Mouse (Mus musculus) Patski (cell line): ENCODE data around the gene Bcas2. TPM values are rescaled to one million over a fixed set of nuclear protein-coding genes. Genes with fewer than 3 reads are reported as not detected.
A peak's percentile ranks its signal among the peaks of the same experiment; 100 is the strongest.
"Not testable (repeated sequence)": the region's sequence is repeated elsewhere in the genome, so short reads cannot be mapped to it uniquely, and the experiment has no call there.

ENCODE experiments used
- ATAC-seq: fragments of 100-300 bp; one replicate; pipeline ENCODE4 v1.8.0; 2021
- CTCF ChIA-PET: fragments of 350-600 bp; sonication (Branson Sonifier 250); formaldehyde crosslinking; loops from one replicate; lab custom pipeline; 2022; ENCODE audit warnings: inconsistent platforms; lab: Charles Lee
- POLR2A ChIA-PET: fragments of 350-600 bp; sonication (Branson Sonifier 250); formaldehyde crosslinking; loops from one replicate; lab custom pipeline; 2022; ENCODE audit warnings: antibody characterized with exemption, inconsistent platforms; lab: Charles Lee
- DNase-seq: peaks from one replicate; pipeline ENCODE4 v3.0.0-alpha.2; 2011; ENCODE audit warnings: low read depth, low spot score
- H3K27me3 ChIP-seq: fragments of 371-371 bp; one replicate; pipeline ENCODE4 v1.5.1; 2021
- CTCF ChIP-seq: fragments of 100-300 bp; IDR thresholded peaks from one replicate; pipeline ENCODE4 v1.5.1; 2021
- in situ Hi-C: fragments of 300-500 bp; cut with MboI; formaldehyde crosslinking; loops from 3 replicates; pipeline ENCODE4 v1.11.1; 2018; ENCODE audit warnings: low pct_unique_long_range_greater_than_20kb, mixed read lengths
- polyA plus RNA-seq: library from polyadenylated mRNA; unstranded; gene quantifications from one replicate; pipeline ENCODE4 v1.2.3, GENCODE M21; 2021

Gene Bcas2
- polyA plus RNA-seq, 1 experiment from 2014 or later = 135 TPM

DNA sequence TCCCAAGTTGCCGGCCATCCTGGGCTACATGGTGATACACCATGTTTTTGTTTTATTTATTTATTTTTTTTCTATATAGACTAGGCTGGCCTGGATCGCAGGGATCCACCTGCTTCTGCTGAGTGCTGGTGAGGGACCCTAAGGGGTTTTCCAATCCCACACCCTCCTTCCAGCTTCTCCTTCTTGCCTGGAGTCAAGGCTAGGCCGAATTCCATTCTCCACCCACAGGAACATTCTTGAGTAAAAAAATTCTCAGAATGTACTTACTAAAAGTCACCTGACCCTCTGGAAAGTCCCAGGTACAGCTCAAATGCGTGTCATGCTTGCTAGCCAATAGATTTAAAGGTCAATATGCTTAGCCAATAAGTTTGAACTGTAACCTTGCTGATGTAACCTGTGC lies 20.7 kb downstream of the Bcas2 start:
- H3K27me3 ChIP-seq = no peaks in the 10 kb centered on the region
- ATAC-seq = no peak
- ChIA-PET POLR2A (no interaction called here), CTCF (interaction anchor here (1.6 kb wide), 1 partner anchor 182 kb away, joined by 5 read pairs; no protein-coding TSS in a partner anchor)
- in situ Hi-C loops = no loop called here
- DNase-seq = no peak
- no peak for TF ChIP-seq CTCF

DNA sequence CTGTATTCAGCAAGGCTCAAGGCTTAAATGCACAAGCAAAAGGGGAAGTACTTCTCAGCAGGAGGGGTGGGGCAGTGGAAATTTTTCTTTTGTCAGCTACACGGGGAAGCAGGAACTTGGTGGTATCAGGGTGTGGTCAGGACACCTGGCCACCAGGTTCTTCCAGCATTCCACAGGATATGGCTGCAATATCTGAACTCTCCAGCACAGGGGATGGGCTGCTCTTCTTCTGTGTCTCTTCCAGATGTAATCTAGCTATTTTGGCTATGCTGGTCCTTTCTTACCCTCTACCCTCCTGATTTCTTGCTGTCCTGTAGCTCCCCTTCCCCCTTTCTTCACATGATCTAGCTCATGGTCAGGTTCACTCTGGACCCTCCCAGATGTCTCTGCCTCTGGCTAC lies 21.7 kb downstream of the Bcas2 start:
- CTCF ChIA-PET = interaction anchor here (0.8 to 1.6 kb wide), 2 partner anchors 10 to 181 kb away, joined by 3 to 5 read pairs; no protein-coding TSS in a partner anchor
- no peak for TF ChIP-seq CTCF

DNA sequence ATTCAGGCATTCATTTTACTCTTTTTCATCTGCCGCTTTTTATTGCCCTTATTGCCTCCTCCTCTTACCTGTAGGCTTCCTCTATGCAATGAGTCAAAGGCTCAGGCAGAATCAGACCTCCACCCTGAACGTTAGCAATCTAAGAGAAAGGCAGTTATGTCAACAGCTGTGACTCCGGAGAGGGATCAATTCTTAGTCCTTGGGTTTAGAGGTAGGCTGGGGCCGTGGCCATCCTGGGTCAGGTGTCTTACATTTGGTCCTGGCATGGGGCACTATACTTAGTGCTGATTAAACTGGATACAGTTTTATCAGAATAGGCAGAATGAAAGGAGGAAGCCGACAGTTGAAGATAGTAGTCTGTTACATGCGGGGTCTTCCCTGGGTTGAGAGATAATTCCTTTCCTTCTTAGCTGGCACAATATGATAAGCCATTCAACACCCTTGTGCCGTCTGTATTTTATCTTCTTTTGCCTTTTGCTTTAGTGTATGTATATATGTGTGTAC lies 24.9 kb downstream of the Bcas2 start:
- ChIA-PET CTCF (interaction anchor here (0.9 kb wide), 1 partner anchor 9 kb away, joined by 5 read pairs; no protein-coding TSS in a partner anchor), POLR2A (no interaction called here)
- no peak for TF ChIP-seq CTCF
- DNase-seq (no peak), ATAC-seq (no peak)
- no peaks in the 10 kb centered on the region for H3K27me3 ChIP-seq
- in situ Hi-C loops = no loop called here

More for the DNA sequence above, 21.7 kb downstream of the Bcas2 start:
- H3K27me3 ChIP-seq = no peaks in the 10 kb centered on the region
- DNase-seq (no peak), ATAC-seq (no peak)
- POLR2A ChIA-PET = no interaction called here
- in situ Hi-C loops = no loop called here

DNA sequence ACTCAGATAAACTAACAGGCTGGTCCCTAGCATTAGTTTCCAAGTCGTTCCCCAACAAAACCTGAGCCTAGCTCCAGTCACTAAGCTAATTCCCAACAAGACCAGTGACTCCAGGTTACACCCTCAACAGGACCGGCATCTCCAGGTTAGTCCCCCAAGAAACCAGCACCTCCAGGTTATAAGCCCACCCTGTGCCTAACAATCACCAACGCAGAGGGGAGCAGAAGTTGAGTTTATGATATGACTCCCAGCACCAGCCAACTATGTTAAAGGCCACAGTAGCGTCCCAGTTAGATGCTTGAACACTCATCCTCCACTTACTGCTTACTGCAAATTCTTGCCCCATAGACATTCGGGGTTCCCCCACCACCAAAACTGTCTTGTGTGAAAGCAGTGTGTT lies 27.9 kb downstream of the Bcas2 start:
- DNase-seq (no peak), ATAC-seq (no peak)
- no peaks in the 10 kb centered on the region for H3K27me3 ChIP-seq
- ChIA-PET CTCF (interaction anchor here (1.0 kb wide), 1 partner anchor 77 kb away, joined by 3 read pairs; no protein-coding TSS in a partner anchor), POLR2A (no interaction called here)
- no peak for TF ChIP-seq CTCF
- in situ Hi-C loops = no loop called here

DNA sequence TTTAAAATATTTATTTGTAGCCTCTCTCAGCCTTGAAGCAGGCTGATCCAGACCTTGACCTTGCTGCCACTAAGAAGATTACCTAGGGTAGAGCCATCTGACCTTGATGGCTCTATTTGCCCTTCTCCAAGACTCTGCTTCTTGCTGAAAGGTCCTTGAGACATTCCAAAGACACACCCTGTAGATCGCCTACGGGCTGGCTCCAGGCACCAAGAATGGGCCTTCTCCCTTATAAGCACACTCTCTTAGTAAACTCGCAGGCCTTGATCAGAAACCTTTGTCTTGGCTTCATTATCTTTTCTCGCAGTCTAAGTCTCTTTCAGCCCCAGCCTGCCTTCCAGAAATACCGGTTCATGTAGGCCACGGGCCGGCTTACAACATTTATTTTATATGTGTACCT lies 29.6 kb downstream of the Bcas2 start:
- H3K27me3 ChIP-seq, POLR2A ChIA-PET, in situ Hi-C loops, ATAC-seq, DNase-seq: not testable (repeated sequence)
- CTCF ChIA-PET = interaction anchor here (1.2 kb wide), 1 partner anchor 12 kb away, joined by 3 read pairs; no protein-coding TSS in a partner anchor

DNA sequence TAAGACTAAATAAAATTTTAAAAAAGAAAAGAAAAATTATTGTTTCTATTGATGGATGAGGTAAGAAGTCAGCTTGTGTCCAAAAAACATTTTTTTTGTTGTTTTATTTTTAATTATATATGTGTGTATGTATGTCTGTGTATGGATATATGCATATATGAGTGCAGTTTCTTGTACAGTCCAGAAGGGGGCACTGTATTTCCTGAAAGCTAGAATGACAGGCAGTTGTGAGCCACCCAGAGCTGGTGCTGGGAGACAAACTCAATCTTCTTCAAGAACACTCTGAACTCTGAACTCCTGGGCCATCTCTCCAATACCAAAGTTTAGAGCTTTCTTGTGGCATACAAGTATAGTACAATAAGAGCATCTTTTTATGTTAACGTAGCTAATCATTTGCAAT lies 32.1 kb downstream of the Bcas2 start:
- in situ Hi-C loops = no loop called here
- H3K27me3 ChIP-seq = no peaks in the 10 kb centered on the region
- ChIA-PET POLR2A (interaction anchor here (1.2 kb wide), 1 partner anchor 76 kb away, joined by 4 read pairs; no protein-coding TSS in a partner anchor), CTCF (interaction anchor here (0.9 to 1.4 kb wide), 5 partner anchors 10 to 171 kb away, joined by 3 to 4 read pairs (median 3); no protein-coding TSS in a partner anchor)
- ATAC-seq (no peak), DNase-seq (no peak)
- TF ChIP-seq CTCF = peak; percentile 53

DNA sequence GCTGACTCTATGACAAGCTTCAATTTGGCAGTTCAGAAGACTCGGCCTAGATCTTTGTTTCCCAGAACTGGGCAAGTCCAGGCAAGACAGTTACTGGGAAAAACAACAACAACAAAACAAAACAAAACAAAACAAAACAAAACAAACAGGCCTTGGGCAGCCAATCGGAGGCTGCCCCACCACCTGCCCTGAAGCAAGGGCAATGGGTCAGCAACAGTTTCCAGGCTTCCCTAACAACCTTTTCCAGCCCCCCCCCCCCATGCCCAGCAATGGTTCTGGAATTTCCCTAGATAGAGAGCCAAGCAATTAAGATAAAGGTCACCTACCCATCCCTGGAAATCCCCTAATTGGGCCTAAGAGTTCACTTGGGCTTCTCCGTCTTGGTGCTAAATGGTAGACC lies 33.0 kb downstream of the Bcas2 start:
- no peaks in the 10 kb centered on the region for H3K27me3 ChIP-seq
- POLR2A ChIA-PET = interaction anchor here (1.2 kb wide), 1 partner anchor 75 kb away, joined by 4 read pairs; no protein-coding TSS in a partner anchor
- CTCF ChIA-PET = interaction anchor here (1.0 to 1.4 kb wide), 2 partner anchors 32 to 76 kb away, joined by 3 read pairs; no protein-coding TSS in a partner anchor
- DNase-seq = no peak
- in situ Hi-C loops = no loop called here
- no peak for TF ChIP-seq CTCF
- no peak for ATAC-seq

DNA sequence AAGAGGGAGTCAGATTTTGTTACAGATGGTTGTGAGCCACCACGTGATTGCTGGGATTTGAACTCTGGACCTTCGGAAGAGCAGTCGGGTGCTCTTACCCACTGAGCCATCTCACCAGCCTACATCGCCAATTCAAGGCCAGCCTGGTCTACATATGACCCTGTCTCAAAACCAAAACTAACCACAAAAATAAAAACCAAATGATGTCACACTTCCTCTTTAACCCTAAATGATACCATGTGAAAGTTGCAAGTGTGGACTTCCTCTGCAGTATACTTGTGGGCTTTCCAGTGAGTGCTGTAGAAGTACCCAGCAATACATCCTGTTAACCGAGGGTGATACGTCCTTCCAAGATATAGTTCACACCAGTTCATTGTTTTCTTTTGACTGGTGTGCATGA lies 34.9 kb downstream of the Bcas2 start:
- ATAC-seq = no peak
- DNase-seq = no peak
- no peaks in the 10 kb centered on the region for H3K27me3 ChIP-seq
- ChIA-PET CTCF (no interaction called here), POLR2A (interaction anchor here (0.6 kb wide), 1 partner anchor 466 kb away, joined by 3 read pairs; no protein-coding TSS in a partner anchor)
- no peak for TF ChIP-seq CTCF
- in situ Hi-C loops = no loop called here

DNA sequence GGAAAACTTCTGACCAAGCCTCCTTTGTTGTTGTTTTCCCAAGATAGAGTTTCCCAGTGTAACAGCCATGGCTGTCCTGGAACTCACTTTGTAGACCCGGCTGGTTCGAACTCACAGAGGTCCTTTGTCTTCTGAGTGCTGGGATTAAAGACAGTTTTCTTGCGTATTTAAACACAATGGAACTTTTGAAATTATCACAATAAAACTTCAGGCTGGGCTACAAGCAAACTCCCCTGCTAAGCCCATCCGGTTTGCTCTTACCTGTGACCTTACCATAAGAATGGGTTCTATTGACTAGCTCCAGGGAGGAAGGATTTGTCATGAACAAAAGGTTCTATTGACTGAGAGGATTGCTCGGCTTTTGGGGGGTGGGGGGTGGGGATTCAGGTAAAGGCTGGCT lies 36.3 kb downstream of the Bcas2 start:
- in situ Hi-C loops = no loop called here
- H3K27me3 ChIP-seq = no peaks in the 10 kb centered on the region
- POLR2A ChIA-PET = interaction anchor here (0.6 kb wide), 2 partner anchors 58 to 86 kb away, joined by 4 read pairs; no protein-coding TSS in a partner anchor
- CTCF ChIA-PET = no interaction called here
- DNase-seq (no peak), ATAC-seq (no peak)
- no peak for TF ChIP-seq CTCF

DNA sequence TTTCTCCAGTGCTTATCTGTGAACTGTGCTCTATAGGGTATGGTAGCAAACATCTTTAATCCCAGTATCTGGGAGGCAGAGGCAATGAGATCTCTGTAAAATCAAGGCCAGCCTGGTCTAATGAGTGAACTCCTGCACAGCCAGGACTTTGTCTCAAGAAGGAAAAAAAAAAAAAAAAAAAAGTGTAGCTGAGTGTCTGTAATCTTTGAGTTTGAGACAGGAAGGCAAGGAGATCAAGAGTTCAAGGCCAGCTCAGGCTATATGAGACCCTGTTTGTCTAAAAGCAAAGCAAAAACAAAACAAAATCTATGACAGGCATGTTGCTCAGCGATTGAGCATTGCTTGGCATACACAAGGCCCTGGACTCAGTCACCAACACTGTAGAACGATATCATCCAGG lies 36.8 kb downstream of the Bcas2 start:
- no peak for TF ChIP-seq CTCF
- CTCF ChIA-PET = no interaction called here
- POLR2A ChIA-PET = no interaction called here
- no peak for ATAC-seq
- in situ Hi-C loops = no loop called here
- no peaks in the 10 kb centered on the region for H3K27me3 ChIP-seq
- DNase-seq = no peak

DNA sequence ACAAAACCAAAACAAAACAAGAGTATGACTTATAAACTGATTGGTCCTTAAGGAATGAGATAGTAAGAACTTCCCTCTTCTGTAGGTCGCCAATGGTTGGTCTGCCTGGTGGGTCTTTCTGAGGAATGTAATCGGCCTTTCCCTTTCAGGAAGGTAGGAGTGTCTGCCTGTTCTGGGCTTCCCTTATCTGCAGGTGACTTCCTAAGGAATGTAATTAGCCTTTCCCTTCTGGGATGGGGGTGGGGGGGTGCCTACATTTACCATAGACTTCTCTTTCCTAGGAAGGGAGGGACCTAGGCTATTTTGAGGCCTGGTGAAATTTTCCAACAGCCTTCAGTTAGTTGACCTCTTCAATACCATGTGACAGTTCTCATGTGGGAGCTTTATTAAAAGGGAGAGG lies 39.6 kb downstream of the Bcas2 start:
- POLR2A ChIA-PET = no interaction called here
- ATAC-seq (no peak), DNase-seq (no peak)
- TF ChIP-seq CTCF = no peak
- CTCF ChIA-PET = no interaction called here
- H3K27me3 ChIP-seq = no peaks in the 10 kb centered on the region
- in situ Hi-C loops = no loop called here
